Mouse (Mus musculus): ENCODE data around the gene Pex7. TPM values are rescaled to one million over a fixed set of nuclear protein-coding genes. Genes with fewer than 3 reads are reported as not detected.
A peak's percentile ranks its signal among the peaks of the same experiment; 100 is the strongest.

The Pex7 gene
- total RNA-seq (2021), result 10 to 100 TPM; 21.9 to 25.6 TPM
- long read RNA-seq, experiment 1, full-length matches to known transcripts, result 19 of 22 reads
- long read RNA-seq, experiment 1, partial matches to known transcripts, result 0 of 22 reads
- long read RNA-seq, experiment 1, other reads (novel, unspliced or antisense), result 3 of 22 reads
- long read RNA-seq, experiment 2, full-length matches to known transcripts, result 5 of 9 reads
- long read RNA-seq, experiment 2, partial matches to known transcripts, result 2 of 9 reads
- long read RNA-seq, experiment 2, other reads (novel, unspliced or antisense), result 2 of 9 reads

DNA sequence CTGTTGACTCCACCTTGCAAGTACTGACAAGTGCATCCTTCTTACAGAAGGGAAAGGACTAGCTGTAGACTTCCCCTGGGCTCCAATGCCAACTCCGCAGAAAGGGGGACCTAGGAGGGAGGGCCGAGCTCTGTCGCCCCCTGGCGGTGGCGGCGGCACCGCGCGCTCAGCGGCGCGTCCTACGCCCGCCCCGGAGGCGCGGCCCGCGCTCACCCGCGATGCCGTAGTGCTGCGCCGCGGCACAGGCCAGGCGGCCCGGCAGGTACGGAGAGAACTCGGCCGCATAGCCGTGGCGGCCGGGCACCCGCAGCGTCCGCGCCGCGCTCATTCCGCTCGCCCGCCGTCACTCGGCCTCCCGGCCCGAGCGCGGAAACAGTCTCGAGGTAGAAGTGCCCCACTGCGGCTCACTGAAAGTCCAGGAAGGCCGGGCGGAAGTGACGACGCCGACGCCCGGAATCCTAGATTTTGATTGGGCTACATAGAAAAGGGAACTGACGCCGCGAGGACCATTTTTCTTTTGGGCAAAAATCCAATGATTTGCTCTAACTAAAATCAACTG is at the start of gene Pex7:
Gene Pex7, minus strand, starts transcription at position 444 of the 559 bp plus-strand sequence.
- TF ChIP-seq CTCF (IDR thresholded peaks at IDR 0.05), result peak; percentile 97
- peak within 1 kb of the TSS; percentile 67 for H3K4me3 ChIP-seq
- H3K27ac ChIP-seq, result peak within 1 kb of the TSS; percentile 97
- DNase-seq (ENCODE audit: extremely low spot score in 1 of 2, low spot score in 2 of 2), result peak; percentile 92
- intact Hi-C loops (cut with DNase I), result loop anchor here (1.0 to 10.0 kb wide), 3 partner anchors 218 to 415 kb away; partner anchors contain the start of gene Ifngr1

DNA sequence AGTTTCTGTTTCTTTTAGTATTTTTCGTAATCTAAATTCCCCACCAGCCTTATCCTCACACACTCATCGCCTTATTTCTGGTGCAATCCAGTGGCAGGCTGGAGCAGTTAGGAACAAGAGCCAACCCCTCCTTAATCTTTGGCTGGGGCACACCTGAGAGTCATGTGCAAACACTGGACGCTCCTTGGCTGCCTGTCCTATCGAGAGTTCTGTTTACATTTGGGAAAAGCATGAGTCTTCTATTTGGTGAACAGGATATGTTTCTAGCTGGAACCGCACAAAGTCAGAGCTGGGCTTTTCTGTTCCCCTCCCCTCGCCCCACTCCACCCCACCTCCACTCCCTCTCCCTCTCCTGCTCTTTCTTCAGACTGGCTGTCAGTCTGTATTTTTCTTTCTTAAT is 49.3 kb upstream of the Pex7 start:
- intact Hi-C loops (cut with DNase I), result no loop called here
- H3K27ac ChIP-seq, result no peak overlapping the region
- TF ChIP-seq CTCF (IDR thresholded peaks at IDR 0.05), result no peak
- H3K4me3 ChIP-seq, result no peak overlapping the region
- no peak for DNase-seq (ENCODE audit: extremely low spot score in 1 of 2, low spot score in 2 of 2)

DNA sequence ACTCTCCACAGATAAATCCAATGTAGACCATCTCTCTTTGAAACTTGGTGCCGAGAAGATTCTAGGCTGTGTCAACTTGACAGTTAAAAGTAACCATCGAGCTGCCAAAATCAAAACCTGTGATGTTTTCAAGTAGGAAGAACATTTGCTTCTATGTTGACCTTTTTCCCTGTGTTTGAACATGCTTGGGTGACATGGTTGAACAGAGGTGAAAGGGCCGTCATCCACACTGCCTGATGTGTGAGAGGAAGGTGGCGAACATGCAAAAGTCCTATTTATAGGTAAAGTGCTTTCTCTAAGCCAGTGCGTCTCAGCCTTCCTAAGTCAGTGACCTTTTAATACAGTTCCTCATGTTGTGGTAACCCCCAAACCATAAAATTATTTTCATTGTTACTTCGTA is 48.3 kb upstream of the Pex7 start:
- DNase-seq (ENCODE audit: extremely low spot score in 1 of 2, low spot score in 2 of 2), result no peak
- intact Hi-C loops (cut with DNase I), result no loop called here
- Histone ChIP-seq H3K27ac (no peak overlapping the region), H3K4me3 (no peak overlapping the region)
- TF ChIP-seq CTCF (IDR thresholded peaks at IDR 0.05), result no peak

DNA sequence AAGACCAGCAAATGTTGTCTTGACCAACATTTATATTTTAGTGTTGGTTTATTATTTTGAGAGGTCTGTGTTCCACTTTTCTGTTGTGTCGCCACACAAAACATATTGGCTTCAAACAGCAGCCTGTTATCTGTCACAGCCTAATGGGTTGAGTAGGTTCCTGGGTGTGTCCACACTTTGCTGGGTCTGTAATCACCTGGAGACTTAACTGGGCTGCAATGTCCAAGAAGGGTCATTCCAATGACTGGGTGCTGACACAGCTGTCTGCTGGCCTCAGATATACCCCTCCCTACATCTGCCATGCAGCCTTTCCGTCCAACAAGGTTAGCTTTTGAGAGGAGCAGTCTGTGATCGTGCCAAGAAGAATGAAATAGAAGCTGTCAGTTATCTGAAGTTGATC is 47.1 kb upstream of the Pex7 start:
- no peak for TF ChIP-seq CTCF (IDR thresholded peaks at IDR 0.05)
- DNase-seq (ENCODE audit: extremely low spot score in 1 of 2, low spot score in 2 of 2), result no peak
- Histone ChIP-seq H3K4me3 (no peak overlapping the region), H3K27ac (no peak overlapping the region)
- intact Hi-C loops (cut with DNase I), result no loop called here

DNA sequence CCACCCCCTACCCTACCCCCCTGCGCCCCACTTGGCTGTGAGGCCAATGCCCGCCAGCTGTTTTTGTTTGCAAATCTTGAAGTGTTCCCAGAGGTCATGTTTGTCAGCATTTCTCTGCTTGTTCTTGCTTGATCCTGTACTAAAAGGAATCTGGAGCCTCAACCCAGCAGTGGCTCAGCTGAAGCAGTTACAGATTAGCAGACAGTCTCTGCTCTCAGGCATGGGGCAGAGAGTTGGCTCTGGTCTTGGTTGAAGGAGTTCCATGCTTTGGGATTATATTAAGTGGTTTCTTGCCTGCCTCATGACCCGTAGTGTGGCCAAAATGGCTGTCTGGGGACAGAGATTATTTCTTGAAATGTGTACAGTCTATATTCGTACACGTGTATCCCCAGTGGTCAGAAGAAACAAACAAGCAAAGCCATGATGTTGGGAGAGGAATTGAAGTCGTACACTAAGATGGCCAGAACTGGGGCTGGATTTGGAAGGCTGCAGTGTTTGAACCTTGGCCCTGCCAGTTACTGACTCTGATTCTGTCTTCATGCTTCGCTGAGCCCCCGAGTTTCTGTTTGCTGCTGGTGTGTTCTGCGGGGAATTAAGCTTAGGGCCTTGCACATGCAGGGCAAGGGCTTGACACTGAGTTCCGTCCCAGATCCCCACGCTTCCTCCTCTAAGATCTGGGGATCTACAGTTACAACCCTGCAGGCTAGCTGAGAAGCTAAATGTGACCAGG is 45.7 kb upstream of the Pex7 start:
- intact Hi-C loops (cut with DNase I), result no loop called here
- Histone ChIP-seq H3K4me3 (no peak overlapping the region), H3K27ac (no peak overlapping the region)
- no peak for TF ChIP-seq CTCF (IDR thresholded peaks at IDR 0.05)
- DNase-seq (ENCODE audit: extremely low spot score in 1 of 2, low spot score in 2 of 2), result no peak

DNA sequence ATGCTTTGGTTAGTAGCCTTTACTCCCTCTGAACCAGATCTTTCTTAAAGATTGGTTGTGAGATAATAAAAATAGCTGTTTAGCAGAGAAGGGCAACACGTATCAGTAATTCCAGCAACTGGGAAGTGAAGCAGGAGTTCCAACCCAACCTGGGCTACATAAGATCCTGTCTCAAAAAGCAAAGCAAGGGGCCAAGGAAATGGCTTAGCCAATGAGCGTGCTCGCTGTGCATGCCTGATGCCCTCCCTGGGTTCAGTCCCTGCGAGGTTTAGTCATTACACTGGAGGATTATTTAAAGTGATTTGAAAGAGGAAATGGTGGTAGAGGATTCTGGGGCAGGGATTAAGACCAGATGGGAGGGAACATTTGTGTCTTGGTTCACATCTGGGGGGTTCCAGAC is 41.6 kb upstream of the Pex7 start:
- DNase-seq (ENCODE audit: extremely low spot score in 1 of 2, low spot score in 2 of 2), result no peak
- TF ChIP-seq CTCF (IDR thresholded peaks at IDR 0.05), result no peak
- H3K27ac ChIP-seq, result no peak overlapping the region
- intact Hi-C loops (cut with DNase I), result no loop called here
- H3K4me3 ChIP-seq, result no peak overlapping the region

DNA sequence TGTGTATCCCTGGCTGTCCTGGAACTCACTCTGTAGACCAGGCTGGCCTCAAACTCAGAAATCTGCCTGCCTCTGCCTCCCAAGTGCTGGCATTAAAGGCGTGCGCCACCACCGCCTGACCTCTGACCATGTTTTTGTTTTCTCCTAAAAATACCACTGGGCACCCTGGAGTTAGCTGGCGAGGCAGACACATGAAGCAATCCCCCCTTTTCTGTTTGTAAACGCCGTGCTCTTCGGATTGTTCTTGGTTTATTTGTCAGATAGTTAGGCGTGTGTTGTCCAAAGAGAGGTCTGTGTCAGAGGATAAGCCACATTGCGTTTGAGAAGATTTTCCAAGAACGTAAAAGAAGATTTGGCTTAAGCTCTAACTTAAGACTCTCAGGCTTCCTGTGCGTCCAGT is 40.9 kb upstream of the Pex7 start:
- no peak for DNase-seq (ENCODE audit: extremely low spot score in 1 of 2, low spot score in 2 of 2)
- no peak overlapping the region for H3K27ac ChIP-seq
- no peak for TF ChIP-seq CTCF (IDR thresholded peaks at IDR 0.05)
- no peak overlapping the region for H3K4me3 ChIP-seq
- intact Hi-C loops (cut with DNase I), result no loop called here

DNA sequence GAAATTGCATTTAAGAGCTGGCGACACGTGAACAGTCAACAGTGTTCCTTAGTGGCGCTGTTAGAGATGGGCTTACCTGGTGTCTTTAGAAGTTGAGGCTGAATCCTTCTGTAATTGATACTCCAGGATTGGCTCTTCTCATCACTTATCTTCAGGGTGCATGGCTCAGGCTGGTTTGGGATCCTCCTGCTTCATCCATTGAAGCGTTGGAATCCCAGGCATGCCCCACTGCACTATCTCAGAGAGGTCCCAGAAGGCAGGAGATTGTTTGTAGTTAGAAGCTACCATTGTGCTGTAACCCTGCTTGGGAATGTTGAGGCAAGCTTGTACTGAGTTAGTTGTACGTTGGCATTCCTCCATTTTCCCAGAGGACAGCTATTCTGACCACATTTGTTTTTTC is 40.4 kb upstream of the Pex7 start:
- TF ChIP-seq CTCF (IDR thresholded peaks at IDR 0.05), result no peak
- DNase-seq (ENCODE audit: extremely low spot score in 1 of 2, low spot score in 2 of 2), result no peak
- Histone ChIP-seq H3K4me3 (no peak overlapping the region), H3K27ac (no peak overlapping the region)
- intact Hi-C loops (cut with DNase I), result no loop called here

DNA sequence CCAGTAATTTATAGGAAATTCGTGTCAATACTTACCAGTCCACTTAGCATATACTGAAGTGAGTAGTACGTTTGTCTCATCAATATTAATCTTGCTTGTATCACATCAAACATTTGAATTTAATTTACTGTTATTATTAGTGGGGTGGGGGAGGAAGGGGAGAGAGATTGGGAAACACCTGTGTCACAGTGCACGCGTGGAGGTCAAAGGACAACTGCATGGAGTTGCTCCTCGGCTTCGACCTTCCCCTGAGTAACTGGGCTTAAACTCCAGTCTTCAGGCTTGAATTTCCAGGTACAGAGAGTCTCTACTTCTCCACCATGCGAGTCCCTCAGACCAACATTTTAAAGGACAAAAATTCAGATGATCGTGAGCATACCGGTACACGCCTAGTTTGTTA is 40.0 kb upstream of the Pex7 start:
- intact Hi-C loops (cut with DNase I), result no loop called here
- no peak overlapping the region for H3K4me3 ChIP-seq
- H3K27ac ChIP-seq, result no peak overlapping the region
- no peak for DNase-seq (ENCODE audit: extremely low spot score in 1 of 2, low spot score in 2 of 2)
- TF ChIP-seq CTCF (IDR thresholded peaks at IDR 0.05), result no peak

DNA sequence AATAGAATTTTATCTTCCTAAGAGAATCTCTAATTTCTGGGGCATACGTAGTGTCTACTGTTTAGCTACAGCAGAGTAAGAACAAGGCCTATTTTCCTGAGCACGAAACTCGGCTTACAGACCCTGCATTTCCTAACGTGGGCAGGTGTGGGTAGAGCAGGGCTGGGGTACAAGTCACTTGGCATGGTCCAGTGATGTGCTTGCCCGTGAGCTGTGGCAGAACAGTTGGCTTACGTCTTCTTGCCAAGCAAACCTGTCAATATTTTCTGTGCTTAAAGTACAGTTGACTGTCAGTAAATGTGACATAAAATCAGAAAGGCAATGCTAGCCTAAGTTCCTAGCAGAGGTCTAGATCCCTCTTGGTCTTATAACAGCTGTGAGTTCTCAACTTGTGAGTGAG is 39.2 kb upstream of the Pex7 start:
- DNase-seq (ENCODE audit: extremely low spot score in 1 of 2, low spot score in 2 of 2), result no peak
- no peak for TF ChIP-seq CTCF (IDR thresholded peaks at IDR 0.05)
- Histone ChIP-seq H3K27ac (no peak overlapping the region), H3K4me3 (no peak overlapping the region)
- intact Hi-C loops (cut with DNase I), result no loop called here

DNA sequence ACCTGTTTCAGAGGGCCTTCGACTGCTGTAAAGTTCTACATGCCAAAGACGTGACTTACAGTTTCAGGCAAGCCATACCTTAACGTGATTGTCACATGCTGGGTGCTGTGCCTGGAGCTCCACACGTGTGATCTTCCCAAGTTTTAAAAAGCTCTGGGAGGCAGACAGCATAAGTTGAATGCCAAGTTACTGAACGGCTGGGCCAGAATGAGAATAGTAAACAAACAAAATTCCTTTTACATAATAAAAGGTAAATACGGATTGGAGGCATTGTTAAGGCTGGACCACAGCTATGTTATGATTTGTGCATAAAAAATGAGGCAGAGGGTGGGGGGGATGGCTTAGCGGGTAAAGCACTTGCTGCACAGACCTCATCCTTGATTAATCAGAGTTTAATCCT is 38.2 kb upstream of the Pex7 start:
- DNase-seq (ENCODE audit: extremely low spot score in 1 of 2, low spot score in 2 of 2), result no peak
- intact Hi-C loops (cut with DNase I), result no loop called here
- no peak overlapping the region for H3K4me3 ChIP-seq
- no peak overlapping the region for H3K27ac ChIP-seq
- no peak for TF ChIP-seq CTCF (IDR thresholded peaks at IDR 0.05)

DNA sequence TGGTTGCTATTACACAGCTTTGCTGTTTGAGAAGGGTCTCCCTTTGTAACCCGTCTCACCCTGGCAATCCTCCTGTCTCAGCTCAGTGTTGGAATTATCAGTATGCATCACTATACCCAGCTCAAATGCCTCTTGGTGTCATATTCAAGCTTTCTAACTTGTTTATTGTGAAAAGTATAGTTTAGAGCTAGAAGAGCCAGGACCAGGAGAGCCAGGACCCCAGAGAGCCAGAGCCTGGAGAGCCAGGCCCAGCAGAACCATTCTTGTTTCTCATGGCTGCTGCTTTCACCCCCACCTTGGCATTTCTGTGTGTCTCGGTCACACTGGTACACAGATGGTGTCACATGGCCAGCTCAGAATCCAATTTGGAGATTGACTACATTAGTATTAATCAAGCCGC is 35.1 kb upstream of the Pex7 start:
- Histone ChIP-seq H3K27ac (no peak overlapping the region), H3K4me3 (no peak overlapping the region)
- intact Hi-C loops (cut with DNase I), result no loop called here
- DNase-seq (ENCODE audit: extremely low spot score in 1 of 2, low spot score in 2 of 2), result no peak
- TF ChIP-seq CTCF (IDR thresholded peaks at IDR 0.05), result no peak

Data from left cerebral cortex, adult 2 months (tissue).